Mouse (Mus musculus) liver, embryonic 14.5 days (tissue): ENCODE measurements around the gene Olfr631.

Experiments used
- CTCF ChIP-seq: IDR thresholded peaks from 2 replicates; pipeline ENCODE4 v1.5.1; 2016; ENCODE audit warnings: antibody characterized with exemption, low read depth, control low read depth
- EP300 ChIP-seq: IDR thresholded peaks from 2 replicates; pipeline ENCODE4 v1.6.1; 2016; ENCODE audit warnings: antibody characterized with exemption, low read depth

GRCm38 (mm10) chr7:103928525-103928924 lies at the start of gene Olfr631:
- TF ChIP-seq CTCF (no peak), EP300 (no peak)
